19 mouse cellular contexts compared by ENCODE assay signal in the genomic region with DNA sequence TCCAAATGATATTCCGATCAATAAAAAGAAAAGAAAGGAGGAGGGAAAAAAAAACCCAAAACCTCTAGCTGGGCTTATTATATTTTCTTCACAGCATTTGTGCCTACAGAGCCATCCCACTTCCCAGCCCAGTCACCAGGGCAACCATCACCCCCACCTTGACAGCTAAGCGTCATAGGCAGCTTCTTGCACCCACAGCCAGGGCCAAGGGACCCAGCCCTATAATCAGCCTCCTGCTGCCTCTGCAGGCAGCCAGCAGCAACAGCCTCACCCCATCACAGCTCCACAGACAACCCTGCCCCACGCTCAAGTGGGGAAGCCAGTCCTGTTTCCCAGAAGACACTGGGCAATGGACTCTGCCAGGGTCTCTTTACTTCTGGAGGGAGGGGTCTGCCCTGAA. TPM values are rescaled to one million over a fixed set of nuclear protein-coding genes. Genes with fewer than 3 reads are reported as not detected.
DNase-seq lines count a peak whose midpoint lies in the region; ATAC-seq and TF ChIP-seq lines count a peak whose summit lies in the region.
"Had no signal": no experiment of that assay in that cellular context is flagged by ENCODE, and none has a peak within 500 bp of the region (broad histone marks: within the 10 kb centered on the region; RNA-seq: fewer than 3 reads in every experiment).

No protein-coding gene starts in this region.

- no peak overlapping the region for H3K9ac ChIP-seq in heart, embryonic 11.5 days (ENCODE audit: low read depth, low read length)
- H3K9ac ChIP-seq in neural tube, embryonic 15.5 days (replicated peaks): no peak overlapping the region
- H3K9ac ChIP-seq: embryonic facial prominence, embryonic 13.5 days; heart, embryonic 15.5 days; hindbrain, embryonic 13.5 days; limb, embryonic 15.5 days had no signal

- H3K4me3 ChIP-seq in heart, embryonic 11.5 days (ENCODE audit: low read depth, low read length): no peak overlapping the region
- no peak overlapping the region for H3K4me3 ChIP-seq in layer of hippocampus, adult 2 months
- H3K4me3 ChIP-seq in neural tube, embryonic 15.5 days (replicated peaks): no peak overlapping the region
- H3K4me3 ChIP-seq: embryonic facial prominence, embryonic 13.5 days; forebrain, embryonic 10.5 days; heart, embryonic 15.5 days; hindbrain, embryonic 13.5 days; limb, embryonic 15.5 days had no signal

- no peaks in the 10 kb centered on the region for H3K4me1 ChIP-seq in heart, embryonic 11.5 days (ENCODE audit: control insufficient read depth, insufficient read depth, low read length)
- H3K4me1 ChIP-seq in neural tube, embryonic 15.5 days: peaks cover 6% of the 10 kb centered on the region; the same call in 1 of the 2 replicates
- H3K4me1 ChIP-seq: embryonic facial prominence, embryonic 13.5 days; heart, embryonic 15.5 days; limb, embryonic 15.5 days had no signal

- 0 out of 2 replicates have a peak, but pooled peaks have one; percentile 7 for ATAC-seq in heart, embryonic 11.5 days (replicated peaks; ENCODE audit: insufficient number of reproducible peaks, low FRiP score, low TSS enrichment)
- ATAC-seq in neural tube, embryonic 15.5 days (ENCODE audit: low FRiP score): no peak

- 59% methylated on average over 3 of the region's 3 CpGs for WGBS in heart, embryonic 11.5 days (ENCODE audit: insufficient replicate concordance)
- WGBS in neural tube, embryonic 15.5 days: 67% methylated on average over 3 of the region's 3 CpGs

- intact Hi-C loops in left cerebral cortex, postnatal 36 days (cut with DNase I): loop anchor here (1.0 kb wide), 1 partner anchor 18 kb away; a partner anchor contains a TSS

- H3K27me3 ChIP-seq in heart, embryonic 11.5 days (ENCODE audit: control insufficient read depth, insufficient read depth, low read length): no peaks in the 10 kb centered on the region
- H3K27me3 ChIP-seq in neural tube, embryonic 15.5 days (replicated peaks): no peaks in the 10 kb centered on the region
- H3K27me3 ChIP-seq: embryonic facial prominence, embryonic 13.5 days; heart, embryonic 15.5 days; hindbrain, embryonic 13.5 days; limb, embryonic 15.5 days had no signal

- H3K4me2 ChIP-seq in heart, embryonic 11.5 days: no peak overlapping the region
- H3K4me2 ChIP-seq in neural tube, embryonic 15.5 days: no peak overlapping the region
- H3K4me2 ChIP-seq: embryonic facial prominence, embryonic 13.5 days; heart, embryonic 15.5 days; hindbrain, embryonic 13.5 days; limb, embryonic 15.5 days had no signal

- H3K27ac ChIP-seq in heart, embryonic 11.5 days (ENCODE audit: low read depth, low read length): no peak overlapping the region
- peak overlapping the region; percentile 92 for H3K27ac ChIP-seq in layer of hippocampus, adult 2 months
- H3K27ac ChIP-seq in neural tube, embryonic 15.5 days (replicated peaks): no peak overlapping the region
- H3K27ac ChIP-seq: embryonic facial prominence, embryonic 13.5 days; forebrain, embryonic 10.5 days; heart, embryonic 15.5 days; hindbrain, embryonic 13.5 days; limb, embryonic 15.5 days had no signal

- no peaks in the 10 kb centered on the region for H3K36me3 ChIP-seq in heart, embryonic 11.5 days (ENCODE audit: control insufficient read depth, insufficient read depth, low read length)
- H3K36me3 ChIP-seq in neural tube, embryonic 15.5 days: no peaks in the 10 kb centered on the region
- H3K36me3 ChIP-seq: embryonic facial prominence, embryonic 13.5 days; forebrain, embryonic 10.5 days; heart, embryonic 15.5 days; hindbrain, embryonic 13.5 days; limb, embryonic 15.5 days had no signal

- no peaks in the 10 kb centered on the region for H3K9me3 ChIP-seq in heart, embryonic 11.5 days (replicated peaks; ENCODE audit: control insufficient read depth, low read length)
- no peaks in the 10 kb centered on the region for H3K9me3 ChIP-seq in neural tube, embryonic 15.5 days (replicated peaks)
- H3K9me3 ChIP-seq: embryonic facial prominence, embryonic 13.5 days; forebrain, embryonic 10.5 days; heart, embryonic 15.5 days; hindbrain, embryonic 13.5 days; limb, embryonic 15.5 days had no signal

- TF ChIP-seq CTCF in layer of hippocampus, adult 2 months (conservative IDR thresholded peaks at IDR 0.05): peak; percentile 58

- no peak for DNase-seq in heart, adult 18-20 months
- DNase-seq in brain, adult 2 months (ENCODE audit: low read depth, low spot score): peak; percentile 94
- peak; percentile 61 to 72 for DNase-seq in layer of hippocampus, adult 2 months (ENCODE audit: low spot score in 2 of 2)
- DNase-seq in left cerebral cortex, postnatal 36 days (ENCODE audit: low spot score in 2 of 2): peak; percentile 43 to 57
- DNase-seq in gastrocnemius, postnatal 4 days (ENCODE audit: low spot score in 2 of 2): no peak
- no peak for DNase-seq in yolk sac, embryonic 10.5 days (ENCODE audit: low spot score)
- DNase-seq: adrenal gland, adult 2 months; cerebellum, postnatal 36 days; gastrocnemius, postnatal 14 days; kidney, adult 11 months; kidney, postnatal 4 days; lung, adult 2 months had no signal

RNA-seq across cellular contexts. Expression of a gene that starts 17.7 kb away (rescaled TPM):
- 0.27 and 0.60 TPM in 2 replicates for polyA plus RNA-seq in heart, embryonic 11.5 days (2014; fragmentation: Nextera tagmentation; extraction: Ambion mirVana)
- total RNA-seq in heart, adult 18-20 months (2021): under 1 TPM; 0.31 to 0.32 TPM
- 10 to 100 TPM; 47.8 to 50.5 TPM for total RNA-seq in layer of hippocampus, adult 2 months (2021)
- 10 to 100 TPM; 23.4 to 25.1 TPM for total RNA-seq in left cerebral cortex, postnatal 36 days (2021)
- total RNA-seq in gastrocnemius, postnatal 4 days (2021): under 1 TPM; 0.70 to 0.88 TPM
- 2.8 and 3.2 TPM in 2 replicates for polyA plus RNA-seq in neural tube, embryonic 15.5 days (2015; fragmentation: Nextera tagmentation; extraction: Ambion mirVana)

RNA-seq across cellular contexts. Expression of a gene that starts 57.3 kb away (rescaled TPM):
- polyA plus RNA-seq in heart, embryonic 11.5 days (2014; fragmentation: Nextera tagmentation; extraction: Ambion mirVana): not detected in 2 replicates
- not detected for total RNA-seq in heart, adult 18-20 months (2021)
- total RNA-seq in layer of hippocampus, adult 2 months (2021): not detected
- total RNA-seq in left cerebral cortex, postnatal 36 days (2021): not detected
- not detected for total RNA-seq in gastrocnemius, postnatal 4 days (2021)
- polyA plus RNA-seq in neural tube, embryonic 15.5 days (2015; fragmentation: Nextera tagmentation; extraction: Ambion mirVana): 0.88 TPM in 1 of 2 replicates, not detected in the other
- total RNA-seq: adrenal gland, adult 2 months; gastrocnemius, postnatal 14 days had no signal
- polyA plus RNA-seq: adrenal gland, adult 2 months; embryonic facial prominence, embryonic 13.5 days; forebrain, embryonic 10.5 days; hindbrain, embryonic 13.5 days; limb, embryonic 15.5 days had no signal

Comparison
In these comparisons a context has a peak if more than half of its experiments do, and no peak if none do; other contexts are left out.
1. DNase-seq: peak in brain, adult 2 months (single experiment), layer of hippocampus, adult 2 months (2 of 2) and left cerebral cortex, postnatal 36 days (2 of 2); none in heart, adult 18-20 months (0 of 2), gastrocnemius, postnatal 4 days (0 of 2) and yolk sac, embryonic 10.5 days (single experiment).
2. RNA of a gene that starts 17.7 kb away (total RNA-seq): 47.8 to 50.5 TPM in layer of hippocampus, adult 2 months and 23.4 to 25.1 TPM in left cerebral cortex, postnatal 36 days; 0.70 to 0.88 TPM in gastrocnemius, postnatal 4 days and 0.31 to 0.32 TPM in heart, adult 18-20 months; every median in the first group is over 10 times any median in the second.